Mouse (Mus musculus) E14TG2a.4 (cell line): ENCODE measurements at regions not wholly inside any gene's neighbourhood (a gene's known extent, or its start where the extent isn't known, plus 50 kb on each side); places are given as distances from the start of the nearest gene placed in this dataset.

ENCODE experiments used
- H3K27me3 ChIP-seq: 2 replicates; pipeline ENCODE4 v1.6.1; 2014; ENCODE audit warnings: low read length, control low read depth; ENCODE audit not compliant: insufficient read depth
- H3K36me3 ChIP-seq: 2 replicates; pipeline ENCODE4 v1.6.1; 2014; ENCODE audit warnings: low read length, control low read depth; ENCODE audit not compliant: insufficient read depth
- H3K4me1 ChIP-seq: replicated peaks from 2 replicates; pipeline ENCODE4 v1.6.1; 2014; ENCODE audit warnings: low read depth, low read length, control low read depth
- H3K4me3 ChIP-seq: replicated peaks from 2 replicates; pipeline ENCODE4 v1.5.1; 2014; ENCODE audit warnings: mild to moderate bottlenecking, low read length
- H3K9me3 ChIP-seq: 2 replicates; pipeline ENCODE4 v1.6.1; 2014; ENCODE audit warnings: low read length, control low read depth
- CTCF ChIP-seq: conservative IDR thresholded peaks from 2 replicates; pipeline ENCODE4 v1.5.1; 2014; ENCODE audit warnings: low read length
- NANOG ChIP-seq: IDR thresholded peaks from 2 replicates; pipeline ENCODE4 v1.6.1; 2014; ENCODE audit warnings: borderline replicate concordance, low read length, mixed read lengths
- POU5F1 ChIP-seq: IDR thresholded peaks from 2 replicates; pipeline ENCODE4 v1.6.1; 2014; ENCODE audit warnings: low read length, borderline replicate concordance

DNA sequence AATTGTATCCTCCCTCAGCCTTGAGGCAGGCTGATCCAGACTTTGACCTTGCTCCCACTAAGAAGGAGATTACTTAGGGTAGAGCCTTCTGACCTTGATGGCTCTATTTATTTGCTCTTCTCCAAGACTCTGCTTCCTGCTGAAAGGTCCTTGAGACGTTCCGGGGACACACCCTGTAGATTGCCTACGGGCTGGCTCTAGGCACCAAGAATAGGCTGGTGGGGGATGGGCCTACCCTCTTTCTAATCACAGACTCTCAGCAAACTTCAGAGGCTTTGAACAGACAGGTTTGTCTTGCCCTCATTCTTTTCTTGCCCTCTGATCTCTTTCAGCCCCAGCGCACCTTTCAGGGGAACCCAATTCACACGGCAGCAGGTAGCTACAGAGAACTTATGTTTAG is 265.4 kb upstream of the Fshr start:
- no peak for TF ChIP-seq CTCF
- TF ChIP-seq NANOG: peak; percentile 28; the same call in 1 of the 2 replicates
- TF ChIP-seq POU5F1: no peak
- no peak overlapping the region for H3K4me3 ChIP-seq
- H3K36me3 ChIP-seq: no peaks in the 10 kb centered on the region
- H3K9me3 ChIP-seq: peaks cover 16% of the 10 kb centered on the region
- no peaks in the 10 kb centered on the region for H3K27me3 ChIP-seq
- H3K4me1 ChIP-seq: peaks cover 9% of the 10 kb centered on the region

DNA sequence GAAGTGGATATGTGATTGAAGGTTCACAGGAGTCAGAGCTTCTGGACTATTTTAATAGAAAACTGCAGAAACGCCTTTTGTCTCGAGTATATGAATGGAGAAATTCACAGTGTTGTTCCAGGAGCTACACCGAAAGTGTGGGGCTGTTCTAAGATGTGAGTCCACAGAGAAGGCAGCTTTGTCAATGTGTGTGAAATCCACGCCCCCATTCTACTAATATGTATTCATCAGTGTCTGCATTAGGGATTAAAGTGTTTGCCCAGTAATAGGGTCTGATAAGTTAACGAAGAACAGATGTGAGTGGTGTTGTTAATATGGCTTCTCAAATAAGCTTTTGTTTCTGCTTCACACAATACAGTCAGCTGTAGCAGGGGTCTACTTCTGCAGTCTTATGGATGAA is 260.0 kb upstream of the Fshr start:
- Histone ChIP-seq H3K4me1 (no peaks in the 10 kb centered on the region), H3K4me3 (no peak overlapping the region), H3K9me3 (peaks cover 10% of the 10 kb centered on the region), H3K36me3 (no peaks in the 10 kb centered on the region), H3K27me3 (no peaks in the 10 kb centered on the region)
- no peak for TF ChIP-seq POU5F1
- no peak for TF ChIP-seq CTCF
- TF ChIP-seq NANOG: no peak

DNA sequence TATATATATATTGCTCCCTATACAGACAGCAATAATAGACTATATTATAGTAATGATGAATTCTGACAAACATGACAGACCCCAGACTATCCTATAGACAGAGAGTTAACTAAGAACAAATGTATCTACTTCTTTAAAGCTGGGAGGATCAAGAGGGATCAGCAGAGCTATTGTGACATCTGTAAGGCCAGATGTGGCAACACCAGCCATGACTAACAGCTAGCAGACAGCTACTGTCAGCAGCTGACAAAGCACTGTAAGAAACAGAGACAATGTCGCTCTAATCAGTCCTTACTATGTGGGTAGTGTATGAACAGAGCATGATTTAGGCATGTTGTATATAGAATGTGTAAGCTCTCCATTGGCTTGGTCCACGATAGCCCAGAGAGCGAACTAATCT is 253.8 kb upstream of the Fshr start:
- Histone ChIP-seq H3K36me3 (no peaks in the 10 kb centered on the region), H3K4me3 (no peak overlapping the region), H3K4me1 (no peaks in the 10 kb centered on the region), H3K9me3 (peaks cover 7% of the 10 kb centered on the region; the same call in 1 of the 2 replicates), H3K27me3 (no peaks in the 10 kb centered on the region)
- TF ChIP-seq CTCF (no peak), NANOG (no peak), POU5F1 (no peak)

DNA sequence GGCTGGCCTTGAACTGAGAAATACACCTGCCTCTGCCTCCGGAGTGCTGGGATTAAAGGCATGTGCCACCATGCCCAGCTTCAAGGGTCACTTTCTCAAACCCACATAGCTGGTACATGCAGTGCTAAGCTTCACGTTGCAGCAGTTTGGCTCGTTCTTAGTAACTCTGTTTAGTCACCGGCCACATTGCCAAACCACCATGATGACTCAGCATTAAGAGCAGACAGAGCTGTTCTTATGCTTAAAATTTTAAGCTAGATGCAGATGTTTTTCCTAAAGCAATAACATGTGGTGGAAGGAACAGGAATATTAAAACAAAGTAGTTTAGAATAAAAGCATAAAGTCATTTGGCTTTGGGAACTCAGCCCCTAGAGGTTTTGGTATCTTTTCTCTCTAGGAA is 250.2 kb upstream of the Fshr start:
- Histone ChIP-seq H3K4me3 (no peak overlapping the region), H3K4me1 (no peaks in the 10 kb centered on the region), H3K36me3 (no peaks in the 10 kb centered on the region), H3K9me3 (peaks cover 22% of the 10 kb centered on the region), H3K27me3 (no peaks in the 10 kb centered on the region)
- TF ChIP-seq NANOG: no peak
- TF ChIP-seq POU5F1: no peak
- no peak for TF ChIP-seq CTCF

DNA sequence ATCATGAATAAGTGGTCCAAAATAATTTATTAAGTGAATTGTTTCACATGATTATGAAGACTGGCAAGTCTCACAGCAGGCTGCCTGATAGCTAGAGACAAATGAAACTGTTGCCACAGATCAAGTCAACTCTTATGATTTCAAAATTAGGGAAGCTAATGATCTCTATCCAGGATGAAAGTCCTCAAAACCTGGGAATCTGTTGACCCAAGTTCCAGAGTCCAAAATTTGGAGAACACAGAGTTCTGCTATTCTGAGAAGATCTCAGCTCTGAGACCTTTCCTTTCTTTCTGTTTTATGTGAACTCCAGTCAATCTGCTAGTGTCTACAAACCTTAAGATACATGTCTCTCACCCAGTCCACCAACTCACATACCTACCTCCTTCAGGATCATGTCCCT is 248.9 kb upstream of the Fshr start:
- TF ChIP-seq CTCF (no peak), POU5F1 (no peak), NANOG (no peak)
- Histone ChIP-seq H3K27me3 (no peaks in the 10 kb centered on the region), H3K4me1 (no peaks in the 10 kb centered on the region), H3K4me3 (no peak overlapping the region), H3K36me3 (no peaks in the 10 kb centered on the region), H3K9me3 (peaks cover 22% of the 10 kb centered on the region)

DNA sequence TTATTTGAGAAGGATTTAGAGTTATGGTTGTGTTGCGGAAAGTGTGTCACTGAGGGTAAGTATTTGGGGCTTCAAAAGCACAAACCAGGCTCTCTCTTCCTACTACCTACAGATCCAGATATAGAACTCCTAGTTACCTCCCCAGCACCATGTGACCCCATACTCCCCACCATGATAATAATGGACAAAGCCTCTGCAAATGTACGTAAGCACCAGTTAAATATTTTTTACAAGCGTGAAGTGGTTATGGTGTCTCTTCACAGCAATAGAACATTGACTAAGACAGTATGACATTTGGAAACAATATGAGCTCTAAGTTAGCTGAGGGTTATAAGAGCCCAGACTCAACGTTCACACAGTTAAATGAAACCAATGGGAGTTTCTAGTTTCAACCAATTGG is 233.8 kb upstream of the Fshr start:
- Histone ChIP-seq H3K36me3 (no peaks in the 10 kb centered on the region), H3K4me1 (no peaks in the 10 kb centered on the region), H3K4me3 (no peak overlapping the region), H3K9me3 (no peaks in the 10 kb centered on the region), H3K27me3 (no peaks in the 10 kb centered on the region)
- TF ChIP-seq POU5F1 (no peak), NANOG (no peak)

DNA sequence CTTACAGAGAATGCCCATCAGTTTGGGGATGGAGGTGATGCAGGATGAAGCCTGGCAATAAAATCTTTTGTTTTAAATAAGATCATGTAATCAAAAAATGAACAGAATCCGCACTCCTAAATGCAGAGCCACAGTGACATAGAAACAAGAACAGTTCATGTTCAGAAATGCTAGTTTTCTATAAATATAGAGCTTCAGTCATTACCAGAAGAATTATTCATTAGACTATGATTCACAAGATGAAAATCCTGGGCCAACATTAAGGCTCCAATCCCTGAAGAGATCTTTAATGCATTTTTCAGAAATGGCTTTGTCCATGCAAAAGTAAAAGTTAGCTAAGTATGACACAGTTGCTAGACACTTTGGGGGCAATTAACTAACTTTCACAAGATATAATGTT is 209.6 kb upstream of the Fshr start:
- Histone ChIP-seq H3K9me3 (no peaks in the 10 kb centered on the region), H3K4me1 (no peaks in the 10 kb centered on the region), H3K4me3 (no peak overlapping the region), H3K27me3 (no peaks in the 10 kb centered on the region), H3K36me3 (no peaks in the 10 kb centered on the region)
- no peak for TF ChIP-seq POU5F1
- TF ChIP-seq CTCF: no peak
- TF ChIP-seq NANOG: no peak

DNA sequence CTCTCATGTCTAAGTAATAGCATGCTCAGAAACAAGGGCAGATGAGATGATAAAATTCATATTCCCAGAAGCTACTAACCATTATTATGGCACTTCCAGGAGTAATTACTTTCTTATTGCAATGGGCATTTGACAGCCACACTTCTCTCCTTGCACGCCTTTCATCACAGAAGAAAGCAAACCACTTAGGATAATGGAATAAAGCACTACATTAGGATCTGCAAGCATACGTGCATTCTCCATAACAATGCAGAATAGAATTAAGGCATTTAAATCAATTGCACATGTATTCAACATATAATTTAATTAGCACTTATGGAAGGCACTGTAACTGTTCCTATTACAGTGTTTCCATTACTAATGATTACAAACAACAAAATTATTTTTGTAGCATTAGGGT is 205.1 kb upstream of the Fshr start:
- Histone ChIP-seq H3K4me3 (no peak overlapping the region), H3K4me1 (no peaks in the 10 kb centered on the region), H3K27me3 (no peaks in the 10 kb centered on the region), H3K36me3 (no peaks in the 10 kb centered on the region), H3K9me3 (no peaks in the 10 kb centered on the region)
- no peak for TF ChIP-seq NANOG
- no peak for TF ChIP-seq CTCF
- TF ChIP-seq POU5F1: no peak

DNA sequence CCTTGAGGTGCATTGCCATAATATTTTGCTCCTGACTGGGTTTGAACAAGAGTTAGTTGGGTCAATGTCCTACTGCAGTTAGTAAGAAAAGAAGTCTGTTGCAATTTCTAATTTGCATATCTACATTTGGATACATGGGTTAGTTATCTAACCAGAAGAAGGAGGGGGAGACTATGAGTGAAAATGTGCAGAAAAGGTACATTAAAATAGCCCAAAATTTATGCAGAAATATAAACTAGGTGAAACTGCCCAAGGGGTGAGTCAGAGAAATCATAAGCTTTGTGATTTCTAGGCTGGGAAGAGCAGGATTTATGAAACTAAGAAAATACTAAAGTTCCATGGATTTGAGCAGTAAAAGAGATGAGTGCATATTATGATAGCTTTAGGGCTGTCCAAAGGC is 156.8 kb upstream of the Fshr start:
- Histone ChIP-seq H3K9me3 (peaks cover 27% of the 10 kb centered on the region), H3K4me3 (no peak overlapping the region)

More for the DNA sequence above, 156.8 kb upstream of the Fshr start:
- no peaks in the 10 kb centered on the region for H3K36me3 ChIP-seq
- H3K4me1 ChIP-seq: no peaks in the 10 kb centered on the region
- TF ChIP-seq NANOG (no peak), CTCF (no peak), POU5F1 (no peak)
- no peaks in the 10 kb centered on the region for H3K27me3 ChIP-seq
